Mouse (Mus musculus) thymus, adult 2 months (tissue): Measurements from ENCODE around the gene Cavin1.

Experiments used
- CTCF ChIP-seq: fragments of 200-500 bp; IDR thresholded peaks from 2 replicates; pipeline ENCODE4 v1.5.1; 2012; ENCODE audit warnings: mild to moderate bottlenecking, control low read depth, low read length, moderate library complexity, borderline replicate concordance; ENCODE audit not compliant: control insufficient read depth, poor library complexity, insufficient read depth; ENCODE audit errors: extremely low read depth
- POLR2A ChIP-seq: fragments of 200-500 bp; IDR thresholded peaks from 2 replicates; pipeline ENCODE4 v1.6.1; 2012; ENCODE audit warnings: mild to moderate bottlenecking, low read length, control low read depth, moderate library complexity; ENCODE audit not compliant: control insufficient read depth, poor library complexity, insufficient read depth; ENCODE audit errors: extremely low read depth

- TF ChIP-seq CTCF (no peak), POLR2A (no peak)
Measured at GRCm38 (mm10) chr11:100967881-100968420, 2.7 kb downstream of the Cavin1 start.
